In genomic region chr4:41671963-41672480, GRCm38 (mm10) we compare ENCODE assay signal across 10 mouse cellular contexts. TPM values are rescaled to one million over a fixed set of nuclear protein-coding genes. Genes with fewer than 3 reads are reported as not detected.
A peak's percentile ranks its signal among the peaks of the same experiment; 100 is the strongest.
DNase-seq lines count a peak whose midpoint lies in the region; ATAC-seq lines count a peak whose summit lies in the region.
"Had no signal": no experiment of that assay in that cellular context is flagged by ENCODE, and none has a peak within 500 bp of the region (broad histone marks: within the 10 kb centered on the region; RNA-seq: fewer than 3 reads in every experiment).

No protein-coding gene starts in this region.

- WGBS in embryonic facial prominence, embryonic 11.5 days, result 9% methylated on average over 8 of the region's 8 CpGs
- 8% methylated on average over 8 of the region's 8 CpGs for WGBS in hindbrain, embryonic 14.5 days
- 8% methylated on average over 8 of the region's 8 CpGs for WGBS in midbrain, embryonic 15.5 days

- H3K4me2 ChIP-seq in embryonic facial prominence, embryonic 11.5 days (ENCODE audit: low read depth, low read length), result no peak overlapping the region
- peak overlapping the region; percentile 3; the same call in 1 of the 2 replicates for H3K4me2 ChIP-seq in hindbrain, embryonic 14.5 days (replicated peaks)
- 0 out of 2 replicates have a peak overlapping the region, but pooled peaks have one; percentile 1 for H3K4me2 ChIP-seq in midbrain, embryonic 15.5 days
- H3K4me2 ChIP-seq: liver, embryonic 11.5 days had no signal

- 0 out of 2 replicates have a peak overlapping the region, but pooled peaks have one; percentile 47 for H3K27ac ChIP-seq in embryonic facial prominence, embryonic 11.5 days (replicated peaks; ENCODE audit: low read depth, low read length)
- no peak overlapping the region for H3K27ac ChIP-seq in hindbrain, embryonic 14.5 days
- peak overlapping the region; percentile 65 for H3K27ac ChIP-seq in midbrain, embryonic 15.5 days

- peak overlapping the region; percentile 9; the same call in 1 of the 2 replicates for H3K9ac ChIP-seq in embryonic facial prominence, embryonic 11.5 days (replicated peaks; ENCODE audit: low read length)
- H3K9ac ChIP-seq in hindbrain, embryonic 14.5 days, result peak overlapping the region; percentile 42; the same call in 1 of the 2 replicates
- peak overlapping the region; percentile 24; the same call in 1 of the 2 replicates for H3K9ac ChIP-seq in midbrain, embryonic 15.5 days

- peak; percentile 75 for ATAC-seq in embryonic facial prominence, embryonic 11.5 days (replicated peaks; ENCODE audit: insufficient number of reproducible peaks, low FRiP score, low TSS enrichment, low read depth)
- ATAC-seq in hindbrain, embryonic 14.5 days (ENCODE audit: low FRiP score), result peak; percentile 38
- ATAC-seq in midbrain, embryonic 15.5 days (replicated peaks), result peak; percentile 67

- no peaks in the 10 kb centered on the region for H3K9me3 ChIP-seq in embryonic facial prominence, embryonic 11.5 days (replicated peaks; ENCODE audit: control insufficient read depth, low read length)
- no peaks in the 10 kb centered on the region for H3K9me3 ChIP-seq in hindbrain, embryonic 14.5 days (ENCODE audit: control insufficient read depth, low read length)
- no peaks in the 10 kb centered on the region for H3K9me3 ChIP-seq in midbrain, embryonic 15.5 days

- peaks cover 3% of the 10 kb centered on the region; the same call in 1 of the 2 replicates for H3K36me3 ChIP-seq in embryonic facial prominence, embryonic 11.5 days (replicated peaks; ENCODE audit: control insufficient read depth, insufficient read depth, low read depth, low read length)
- H3K36me3 ChIP-seq in hindbrain, embryonic 14.5 days (replicated peaks; ENCODE audit: control insufficient read depth, insufficient read depth), result 0 out of 2 replicates have a peak, but pooled peaks cover 6% of the 10 kb centered on the region
- no peaks in the 10 kb centered on the region for H3K36me3 ChIP-seq in midbrain, embryonic 15.5 days (replicated peaks)

- peaks cover 11% of the 10 kb centered on the region for H3K4me1 ChIP-seq in embryonic facial prominence, embryonic 11.5 days (ENCODE audit: control insufficient read depth, insufficient read depth, low read length)
- H3K4me1 ChIP-seq in hindbrain, embryonic 14.5 days (replicated peaks; ENCODE audit: control insufficient read depth, insufficient read depth, low read length), result peaks cover 47% of the 10 kb centered on the region
- peaks cover 51% of the 10 kb centered on the region for H3K4me1 ChIP-seq in midbrain, embryonic 15.5 days

- H3K27me3 ChIP-seq in embryonic facial prominence, embryonic 11.5 days (ENCODE audit: control insufficient read depth, insufficient read depth, low read length), result no peaks in the 10 kb centered on the region
- no peaks in the 10 kb centered on the region for H3K27me3 ChIP-seq in hindbrain, embryonic 14.5 days (ENCODE audit: control insufficient read depth, insufficient read depth, low read length)
- H3K27me3 ChIP-seq in midbrain, embryonic 15.5 days (replicated peaks), result no peaks in the 10 kb centered on the region

- no peak overlapping the region for H3K4me3 ChIP-seq in embryonic facial prominence, embryonic 11.5 days (ENCODE audit: low read depth, low read length)
- H3K4me3 ChIP-seq in hindbrain, embryonic 14.5 days (replicated peaks; ENCODE audit: low read length), result no peak overlapping the region
- H3K4me3 ChIP-seq in midbrain, embryonic 15.5 days, result no peak overlapping the region

- peak; percentile 67 for DNase-seq in embryo, embryonic 10.5 days (ENCODE audit: low spot score)
- DNase-seq in embryo, embryonic 9.5 days (ENCODE audit: extremely low spot score), result no peak
- no peak for DNase-seq in embryonic facial prominence, embryonic 11.5 days (ENCODE audit: low spot score)
- no peak for DNase-seq in hindbrain, embryonic 14.5 days (ENCODE audit: low spot score)
- no peak for DNase-seq in adrenal gland, postnatal 14 days
- DNase-seq in lung, postnatal 14 days, result no peak
- DNase-seq in spleen, adult 12 weeks (ENCODE audit: low spot score), result no peak
- DNase-seq: right cerebral cortex, postnatal 4 days had no signal

RNA-seq across cellular contexts. Expression of gene Cntfr, which starts 24.9 kb away (rescaled TPM):
- polyA plus RNA-seq in embryonic facial prominence, embryonic 11.5 days (2014; fragmentation: Nextera tagmentation; extraction: Ambion mirVana), result 8.8 and 9.8 TPM in 2 replicates
- 19.2 and 21.8 TPM in 2 replicates for polyA plus RNA-seq in hindbrain, embryonic 14.5 days (2014; fragmentation: Nextera tagmentation; extraction: Ambion mirVana)
- polyA plus RNA-seq in midbrain, embryonic 15.5 days (2015; fragmentation: Nextera tagmentation; extraction: Ambion mirVana), result 28.1 and 32.2 TPM in 2 replicates
- 61.2 and 63.2 TPM in 2 replicates for total RNA-seq in adrenal gland, postnatal 14 days (2021)

RNA-seq across cellular contexts. Expression of gene Il11ra1, which starts 27.8 kb away (rescaled TPM):
- polyA plus RNA-seq in embryonic facial prominence, embryonic 11.5 days (2014; fragmentation: Nextera tagmentation; extraction: Ambion mirVana), result 199 and 201 TPM in 2 replicates
- 39.9 and 40.6 TPM in 2 replicates for polyA plus RNA-seq in hindbrain, embryonic 14.5 days (2014; fragmentation: Nextera tagmentation; extraction: Ambion mirVana)
- polyA plus RNA-seq in midbrain, embryonic 15.5 days (2015; fragmentation: Nextera tagmentation; extraction: Ambion mirVana), result 37.5 and 40.3 TPM in 2 replicates
- total RNA-seq in adrenal gland, postnatal 14 days (2021), result 56.9 and 60.2 TPM in 2 replicates

RNA-seq across cellular contexts. Expression of gene Enho, which starts 31.9 kb away (rescaled TPM):
- polyA plus RNA-seq in embryonic facial prominence, embryonic 11.5 days (2014; fragmentation: Nextera tagmentation; extraction: Ambion mirVana), result 19.9 and 24.5 TPM in 2 replicates
- polyA plus RNA-seq in hindbrain, embryonic 14.5 days (2014; fragmentation: Nextera tagmentation; extraction: Ambion mirVana), result 127 and 130 TPM in 2 replicates
- 121 and 122 TPM in 2 replicates for polyA plus RNA-seq in midbrain, embryonic 15.5 days (2015; fragmentation: Nextera tagmentation; extraction: Ambion mirVana)
- total RNA-seq in adrenal gland, postnatal 14 days (2021), result 3.5 and 6.9 TPM in 2 replicates

RNA-seq across cellular contexts. Expression of gene Rpp25l, which starts 41.3 kb away (rescaled TPM):
- polyA plus RNA-seq in embryonic facial prominence, embryonic 11.5 days (2014; fragmentation: Nextera tagmentation; extraction: Ambion mirVana), result 89.4 and 101 TPM in 2 replicates
- polyA plus RNA-seq in hindbrain, embryonic 14.5 days (2014; fragmentation: Nextera tagmentation; extraction: Ambion mirVana), result 57.5 and 60.5 TPM in 2 replicates
- 59.1 and 64.6 TPM in 2 replicates for polyA plus RNA-seq in midbrain, embryonic 15.5 days (2015; fragmentation: Nextera tagmentation; extraction: Ambion mirVana)
- total RNA-seq in adrenal gland, postnatal 14 days (2021), result 30.1 and 34.1 TPM in 2 replicates

RNA-seq across cellular contexts. Expression of gene Dctn3, which starts 50.9 kb away (rescaled TPM):
- 119 and 128 TPM in 2 replicates for polyA plus RNA-seq in embryonic facial prominence, embryonic 11.5 days (2014; fragmentation: Nextera tagmentation; extraction: Ambion mirVana)
- polyA plus RNA-seq in hindbrain, embryonic 14.5 days (2014; fragmentation: Nextera tagmentation; extraction: Ambion mirVana), result 271 and 274 TPM in 2 replicates
- polyA plus RNA-seq in midbrain, embryonic 15.5 days (2015; fragmentation: Nextera tagmentation; extraction: Ambion mirVana), result 295 and 308 TPM in 2 replicates
- 106 and 110 TPM in 2 replicates for total RNA-seq in adrenal gland, postnatal 14 days (2021)
